Mouse (Mus musculus) hindbrain, embryonic 11.5 days (tissue): ENCODE data around the gene Tmem274. TPM values are rescaled to one million over a fixed set of nuclear protein-coding genes. Genes with fewer than 3 reads are reported as not detected.
"Not testable (repeated sequence)": the region's sequence is repeated elsewhere in the genome, so short reads cannot be mapped to it uniquely, and the experiment has no call there.

Source experiments
- ATAC-seq: fragments of 200-750 bp; cut with Nextera tagmentation; 2 replicates; pipeline ENCODE4 v1.8.0; 2017; ENCODE audit warnings: mild to moderate bottlenecking, moderate TSS enrichment, moderate library complexity; ENCODE audit not compliant: low FRiP score
- DNase-seq: peaks from one replicate; pipeline ENCODE4 v3.0.0-alpha.2; 2015; ENCODE audit warnings: low spot score
- H3K27ac ChIP-seq: fragments of 300-500 bp; sonication (generic); 2 replicates; pipeline ENCODE4 v1.5.1; 2014; ENCODE audit warnings: mild to moderate bottlenecking, low read depth, low read length
- H3K27me3 ChIP-seq: fragments of 300-500 bp; sonication (generic); 2 replicates; pipeline ENCODE4 v1.6.1; 2014; ENCODE audit warnings: mild to moderate bottlenecking, low read length, moderate library complexity, mixed read lengths; ENCODE audit not compliant: control insufficient read depth, insufficient read depth
- H3K36me3 ChIP-seq: fragments of 300-500 bp; sonication (generic); 2 replicates; pipeline ENCODE4 v1.6.1; 2014; ENCODE audit warnings: mild to moderate bottlenecking, low read length, moderate library complexity, mixed read lengths; ENCODE audit not compliant: control insufficient read depth, insufficient read depth
- H3K4me1 ChIP-seq: fragments of 300-500 bp; sonication (generic); replicated peaks from 2 replicates; pipeline ENCODE4 v1.6.1; 2014; ENCODE audit warnings: low read length, mixed read lengths; ENCODE audit not compliant: control insufficient read depth, insufficient read depth
- H3K4me2 ChIP-seq: fragments of 300-500 bp; sonication (generic); replicated peaks from 2 replicates; pipeline ENCODE4 v1.6.1; 2014; ENCODE audit warnings: mild to moderate bottlenecking, low read depth, low read length
- H3K4me3 ChIP-seq: fragments of 300-500 bp; sonication (generic); 2 replicates; pipeline ENCODE4 v1.5.1; 2014; ENCODE audit warnings: low read depth, low read length
- H3K9ac ChIP-seq: fragments of 300-500 bp; sonication (generic); 2 replicates; pipeline ENCODE4 v1.6.1; 2014; ENCODE audit warnings: low read depth, low read length
- H3K9me3 ChIP-seq: fragments of 300-500 bp; sonication (generic); 2 replicates; pipeline ENCODE4 v1.6.1; 2016; ENCODE audit warnings: low read length; ENCODE audit not compliant: control insufficient read depth
- WGBS: fragments of 180-500 bp; shearing (Covaris S2); extraction: QIAGEN DNeasy Blood & Tissue Kit; methylation state at CpG from one replicate; pipeline ENCODE4 v1.1.7; 2014; 5-methylcytosine and 5-hydroxymethylcytosine counted together
- polyA plus RNA-seq: library from polyadenylated mRNA; unstranded; fragments of >200 nt; fragmentation: Nextera tagmentation; extraction: Ambion mirVana; gene quantifications from 2 replicates; pipeline ENCODE4 v1.2.1, GENCODE M21; 2014

The Tmem274 gene
- polyA plus RNA-seq: not detected in 2 replicates

- Histone ChIP-seq H3K27me3 (no peaks in the 10 kb centered on the region), H3K4me1 (no peaks in the 10 kb centered on the region), H3K9me3 (no peaks in the 10 kb centered on the region), H3K36me3 (no peaks in the 10 kb centered on the region; the same call in 1 of the 2 replicates), H3K27ac (0 out of 2 replicates have a peak within 1 kb of the TSS, but pooled peaks have one; percentile 3), H3K4me2 (no peak within 1 kb of the TSS), H3K4me3 (no peak within 1 kb of the TSS), H3K9ac (no peak within 1 kb of the TSS)
- WGBS: 91% methylated on average over 11 of the region's 11 CpGs
- ATAC-seq (no peak), DNase-seq (no peak)
Measured at GRCm38 (mm10) chr4:149477078-149477477, at the start of gene Tmem274. Gene Tmem274, plus strand, starts transcription at chr4:149477378.

GRCm38 (mm10) chr4:149429592-149429991, 47.6 kb upstream of the Tmem274 start:
- 81% methylated on average over 5 of the region's 5 CpGs for WGBS

GRCm38 (mm10) chr4:149431887-149432286, 45.3 kb upstream of the Tmem274 start:
- H3K36me3 ChIP-seq, H3K27me3 ChIP-seq, H3K4me1 ChIP-seq, ATAC-seq, H3K4me2 ChIP-seq, DNase-seq, H3K4me3 ChIP-seq, H3K9ac ChIP-seq, H3K9me3 ChIP-seq, H3K27ac ChIP-seq: not testable (repeated sequence)
- WGBS: 79% methylated on average over 1 of the region's 1 CpGs

More at GRCm38 (mm10) chr4:149429592-149429991, 47.6 kb upstream of the Tmem274 start:
- Histone ChIP-seq H3K27me3 (no peaks in the 10 kb centered on the region), H3K9ac (no peak overlapping the region), H3K27ac (no peak overlapping the region), H3K4me1 (no peaks in the 10 kb centered on the region), H3K36me3 (no peaks in the 10 kb centered on the region), H3K9me3 (no peaks in the 10 kb centered on the region), H3K4me2 (no peak overlapping the region), H3K4me3 (no peak overlapping the region)
- ATAC-seq: no peak
- DNase-seq: no peak

GRCm38 (mm10) chr4:149440576-149440975, 36.6 kb upstream of the Tmem274 start:
- DNase-seq: no peak
- no peak overlapping the region for H3K27ac ChIP-seq

GRCm38 (mm10) chr4:149442436-149442835, 34.7 kb upstream of the Tmem274 start:
- no peak overlapping the region for H3K27ac ChIP-seq
- H3K4me3 ChIP-seq: no peak overlapping the region
- 73% methylated on average over 3 of the region's 3 CpGs for whole genome bisulfite sequencing
- no peak overlapping the region for H3K4me2 ChIP-seq
- H3K9me3 ChIP-seq: no peaks in the 10 kb centered on the region
- no peaks in the 10 kb centered on the region for H3K27me3 ChIP-seq
- no peaks in the 10 kb centered on the region for H3K36me3 ChIP-seq
- DNase-seq: no peak
- H3K9ac ChIP-seq: no peak overlapping the region
- ATAC-seq: no peak
- H3K4me1 ChIP-seq: no peaks in the 10 kb centered on the region; the same call in 1 of the 2 replicates

More at GRCm38 (mm10) chr4:149440576-149440975, 36.6 kb upstream of the Tmem274 start:
- Histone ChIP-seq H3K9me3 (no peaks in the 10 kb centered on the region), H3K4me3 (no peak overlapping the region), H3K27me3 (no peaks in the 10 kb centered on the region), H3K9ac (no peak overlapping the region), H3K36me3 (no peaks in the 10 kb centered on the region), H3K4me1 (no peaks in the 10 kb centered on the region), H3K4me2 (no peak overlapping the region)
- ATAC-seq: no peak
- 69% methylated on average over 8 of the region's 8 CpGs for WGBS

- H3K9ac ChIP-seq: peak overlapping the region; percentile 80
- no peaks in the 10 kb centered on the region for H3K27me3 ChIP-seq
- no peaks in the 10 kb centered on the region for H3K9me3 ChIP-seq
- no peak overlapping the region for H3K4me3 ChIP-seq
- no peaks in the 10 kb centered on the region for H3K36me3 ChIP-seq
- no peaks in the 10 kb centered on the region; the same call in 1 of the 2 replicates for H3K4me1 ChIP-seq
- peak overlapping the region; percentile 52; the same call in 1 of the 2 replicates for H3K4me2 ChIP-seq
- no peak for ATAC-seq
- no peak for DNase-seq
- 80% methylated on average over 1 of the region's 1 CpGs for WGBS
- peak overlapping the region; percentile 92 for H3K27ac ChIP-seq
Measured at GRCm38 (mm10) chr4:149444465-149444864, 32.7 kb upstream of the Tmem274 start.

- Histone ChIP-seq H3K27me3 (no peaks in the 10 kb centered on the region), H3K36me3 (no peaks in the 10 kb centered on the region), H3K9ac (peak overlapping the region; percentile 80), H3K9me3 (no peaks in the 10 kb centered on the region), H3K4me2 (peak overlapping the region; percentile 52), H3K4me1 (no peaks in the 10 kb centered on the region; the same call in 1 of the 2 replicates), H3K27ac (peak overlapping the region; percentile 92), H3K4me3 (peak overlapping the region; percentile 28)
- DNase-seq (peak; percentile 97), ATAC-seq (peak; percentile 97)
- WGBS: under 1% methylated on average over 36 of the region's 36 CpGs
Measured at GRCm38 (mm10) chr4:149444964-149445701, 32.0 kb upstream of the Tmem274 start.

GRCm38 (mm10) chr4:149445868-149446267, 31.3 kb upstream of the Tmem274 start:
- peak overlapping the region; percentile 92 for H3K27ac ChIP-seq
- DNase-seq (peak; percentile 86), ATAC-seq (peak; percentile 74)
- no peaks in the 10 kb centered on the region for H3K9me3 ChIP-seq
- no peaks in the 10 kb centered on the region; the same call in 1 of the 2 replicates for H3K4me1 ChIP-seq
- H3K9ac ChIP-seq: peak overlapping the region; percentile 32; the same call in 1 of the 2 replicates
- peak overlapping the region; percentile 52 for H3K4me2 ChIP-seq
- H3K27me3 ChIP-seq: no peaks in the 10 kb centered on the region
- 2% methylated on average over 11 of the region's 11 CpGs for WGBS
- H3K36me3 ChIP-seq: no peaks in the 10 kb centered on the region
- H3K4me3 ChIP-seq: peak overlapping the region; percentile 4; the same call in 1 of the 2 replicates
